Mouse (Mus musculus) layer of hippocampus, postnatal 25 days (tissue): ENCODE data around the gene Gps2. TPM values are rescaled to one million over a fixed set of nuclear protein-coding genes. Genes with fewer than 3 reads are reported as not detected.

ENCODE experiments used
- DNase-seq, 2 experiments: peaks; one replicate each; pipeline ENCODE4 v3.0.0; 2022; ENCODE audit warnings: mixed read lengths in 2 of 2, low spot score in 1 of 2; ENCODE audit errors: extremely low spot score in 1 of 2
- total RNA-seq, 2 experiments: library from RNA; stranded (reverse); gene quantifications; 2 replicates each; pipeline ENCODE4 v1.2.3; 2021

The Gps2 gene
- total RNA-seq, 2 experiments from 2014 or later, result 26.8 to 32.6 TPM

GRCm38 (mm10) chr11:69934681-69935080 is 21.0 kb downstream of the Gps2 start:
- DNase-seq, result no peak

- peak; percentile 66 to 76 for DNase-seq
Measured at GRCm38 (mm10) chr11:69935137-69935879, 21.6 kb downstream of the Gps2 start, which contains the start of gene Ybx2. Gene Ybx2 (plus strand): TSS chr11:69935796.

- no peak for DNase-seq
Measured at GRCm38 (mm10) chr11:69936156-69936555, 22.5 kb downstream of the Gps2 start.

- no peak for DNase-seq
Measured at GRCm38 (mm10) chr11:69936714-69937347, 23.1 kb downstream of the Gps2 start.

DNA sequence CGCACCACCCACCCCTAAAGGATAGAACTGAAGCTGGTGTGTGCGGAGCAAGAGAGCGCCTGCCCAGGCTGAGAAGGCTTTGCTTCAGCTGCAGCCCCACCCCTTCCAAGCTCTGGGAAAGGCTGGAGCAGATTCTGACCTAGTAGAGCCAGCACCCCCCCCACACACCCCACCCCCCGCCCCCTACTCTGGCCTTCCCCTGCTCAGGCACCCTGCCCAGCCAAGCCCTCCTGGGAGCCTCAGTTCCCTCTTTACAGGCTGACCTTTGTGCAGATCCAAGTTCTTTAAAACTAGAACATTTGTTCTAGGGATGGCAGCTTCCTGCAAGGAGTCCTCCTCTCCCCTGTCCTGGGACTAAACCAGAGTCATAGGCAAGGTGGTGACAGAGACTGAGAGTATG is 23.7 kb downstream of the Gps2 start:
- DNase-seq, result no peak

DNA sequence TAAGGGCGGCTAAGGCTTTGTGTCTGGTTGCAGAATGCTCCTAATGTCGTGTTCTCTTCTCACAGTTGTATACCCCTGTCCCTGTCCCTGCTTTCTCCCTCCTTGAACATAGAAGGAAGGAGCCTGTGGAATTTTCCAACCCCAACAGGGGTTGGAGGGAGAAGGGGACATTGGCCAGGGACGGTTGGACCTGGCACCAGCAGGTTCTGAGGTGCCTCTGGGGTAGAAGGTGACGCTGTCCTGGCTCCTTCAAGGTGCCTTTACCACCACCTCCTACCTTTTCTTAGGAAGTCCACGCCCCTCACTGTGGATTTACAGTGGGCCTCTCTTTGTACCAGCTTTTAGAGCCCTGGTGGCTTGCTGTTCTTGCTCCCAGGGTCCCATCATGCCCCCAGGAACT is 24.1 kb downstream of the Gps2 start:
- DNase-seq, result no peak

- DNase-seq, result no peak
Measured at GRCm38 (mm10) chr11:69938401-69938979, 24.8 kb downstream of the Gps2 start.

GRCm38 (mm10) chr11:69939181-69939580 is 25.5 kb downstream of the Gps2 start:
- no peak for DNase-seq

- no peak for DNase-seq
Measured at GRCm38 (mm10) chr11:69939731-69940130, 26.0 kb downstream of the Gps2 start.

DNA sequence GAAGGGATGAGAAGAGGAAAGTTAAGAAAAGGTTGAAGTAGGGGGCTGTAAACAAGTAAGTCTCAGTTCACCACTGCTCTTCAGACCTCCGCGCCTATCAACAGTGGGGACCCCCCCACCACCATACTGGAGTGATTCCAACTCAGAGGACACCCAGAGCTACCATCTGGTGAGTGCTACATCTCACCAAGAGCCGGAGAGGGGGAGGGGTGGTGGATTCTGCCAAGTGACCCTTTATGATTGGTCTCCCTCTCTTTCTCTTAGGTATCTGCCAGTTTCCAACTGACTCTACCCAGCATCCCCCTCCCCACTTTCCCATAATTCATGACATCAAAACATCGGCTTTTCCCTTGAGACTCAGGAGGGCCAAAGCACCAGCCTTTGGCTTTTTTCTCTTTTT is 27.3 kb downstream of the Gps2 start:
- DNase-seq, result no peak

DNA sequence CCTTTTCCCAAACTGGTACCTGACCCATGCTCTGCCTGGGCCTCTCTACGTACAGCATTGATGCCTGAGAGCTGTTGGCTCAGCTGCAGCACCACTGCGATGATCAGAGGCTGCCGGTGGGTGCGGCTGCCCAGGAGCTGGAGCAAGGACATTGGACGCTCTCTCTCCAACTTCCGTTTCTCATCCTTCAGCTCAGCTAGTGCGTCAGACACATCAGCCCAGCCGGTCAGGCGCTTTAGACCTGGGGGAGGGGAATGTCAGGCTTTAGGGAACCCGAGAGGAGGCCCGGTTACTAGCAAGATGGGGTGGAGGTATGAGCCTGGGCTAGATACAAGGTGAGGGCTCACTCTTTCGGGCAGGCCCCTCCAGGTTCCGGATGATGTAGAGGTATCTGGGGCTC is 31.5 kb downstream of the Gps2 start:
- no peak for DNase-seq

GRCm38 (mm10) chr11:69945997-69946891 is 32.6 kb downstream of the Gps2 start:
- DNase-seq, result no peak

GRCm38 (mm10) chr11:69947337-69948065 is 33.8 kb downstream of the Gps2 start:
- no peak for DNase-seq

DNA sequence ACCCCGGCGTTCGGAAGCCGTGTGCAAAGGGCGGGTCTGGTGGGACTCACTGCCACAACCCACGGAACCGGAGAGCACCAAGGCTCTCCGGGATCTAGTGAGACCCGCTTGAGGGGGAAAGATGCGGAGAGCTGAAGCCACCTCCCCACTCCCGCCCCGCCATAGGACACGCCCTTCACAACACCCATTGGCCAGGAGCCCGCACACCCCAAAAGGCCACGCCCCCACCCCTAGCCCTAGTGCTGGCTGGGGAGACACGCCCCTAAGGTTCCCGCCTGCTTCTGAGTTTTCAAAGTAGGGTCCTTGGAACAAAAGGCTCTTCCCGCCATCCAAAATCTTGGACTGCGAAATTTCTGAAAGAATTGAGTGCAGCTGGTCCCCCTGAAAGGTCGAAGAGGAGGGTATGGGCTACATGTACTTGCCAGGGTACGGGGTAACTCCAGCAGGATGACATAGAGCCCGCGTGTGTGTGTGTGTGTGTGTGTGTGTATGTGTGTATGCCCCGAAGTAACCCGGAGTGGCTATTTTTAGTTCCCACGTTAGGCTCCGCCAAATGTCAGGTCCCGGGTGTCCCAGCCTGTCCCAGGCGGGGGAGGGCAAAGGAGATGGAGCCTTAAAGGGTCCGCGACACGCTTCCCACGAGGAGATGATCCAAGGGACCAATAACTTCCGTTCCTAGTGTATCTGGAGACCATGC is 34.5 kb downstream of the Gps2 start, which contains the start of gene Slc2a4:
Gene Slc2a4, minus strand, starts transcription at position 123 of the 697 bp plus-strand sequence.
- DNase-seq, result peak in 1 of 2 experiments; percentile 51

DNA sequence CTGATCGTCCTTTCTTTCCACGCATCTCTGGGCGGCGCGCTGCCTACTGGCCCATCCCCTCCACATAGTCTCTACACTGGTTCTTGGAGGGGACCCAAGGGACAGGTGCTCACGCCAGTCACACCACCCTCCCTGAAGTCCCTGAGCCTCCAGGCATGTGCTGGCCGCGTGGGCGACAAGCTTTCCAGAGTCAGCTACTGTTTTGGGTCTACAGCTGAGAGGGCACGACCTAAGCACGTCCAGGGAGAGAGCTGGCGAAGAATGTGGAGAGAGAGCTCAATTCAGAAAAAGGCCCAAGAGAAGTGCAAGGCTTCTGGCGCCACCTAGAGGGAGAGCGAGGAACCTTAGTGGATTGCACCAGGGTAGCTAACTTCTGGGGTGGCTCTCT is 35.1 kb downstream of the Gps2 start:
- DNase-seq, result peak; percentile 49 to 81

- DNase-seq, result no peak
Measured at GRCm38 (mm10) chr11:69950807-69951459, 37.2 kb downstream of the Gps2 start.

- DNase-seq, result no peak
Measured at GRCm38 (mm10) chr11:69952274-69952673, 38.6 kb downstream of the Gps2 start.

GRCm38 (mm10) chr11:69953267-69953915 is 39.7 kb downstream of the Gps2 start:
- DNase-seq, result no peak
